Mouse (Mus musculus) adipocyte (in vitro differentiated cells): ENCODE data around the gene Atrnl1.
"Not testable (repeated sequence)": the region's sequence is repeated elsewhere in the genome, so short reads cannot be mapped to it uniquely, and the experiment has no call there.

Experiments
- DNase-seq: peaks from one replicate; pipeline ENCODE4 v3.0.0-alpha.2; 2016; ENCODE audit warnings: low spot score

Gene Atrnl1

DNA sequence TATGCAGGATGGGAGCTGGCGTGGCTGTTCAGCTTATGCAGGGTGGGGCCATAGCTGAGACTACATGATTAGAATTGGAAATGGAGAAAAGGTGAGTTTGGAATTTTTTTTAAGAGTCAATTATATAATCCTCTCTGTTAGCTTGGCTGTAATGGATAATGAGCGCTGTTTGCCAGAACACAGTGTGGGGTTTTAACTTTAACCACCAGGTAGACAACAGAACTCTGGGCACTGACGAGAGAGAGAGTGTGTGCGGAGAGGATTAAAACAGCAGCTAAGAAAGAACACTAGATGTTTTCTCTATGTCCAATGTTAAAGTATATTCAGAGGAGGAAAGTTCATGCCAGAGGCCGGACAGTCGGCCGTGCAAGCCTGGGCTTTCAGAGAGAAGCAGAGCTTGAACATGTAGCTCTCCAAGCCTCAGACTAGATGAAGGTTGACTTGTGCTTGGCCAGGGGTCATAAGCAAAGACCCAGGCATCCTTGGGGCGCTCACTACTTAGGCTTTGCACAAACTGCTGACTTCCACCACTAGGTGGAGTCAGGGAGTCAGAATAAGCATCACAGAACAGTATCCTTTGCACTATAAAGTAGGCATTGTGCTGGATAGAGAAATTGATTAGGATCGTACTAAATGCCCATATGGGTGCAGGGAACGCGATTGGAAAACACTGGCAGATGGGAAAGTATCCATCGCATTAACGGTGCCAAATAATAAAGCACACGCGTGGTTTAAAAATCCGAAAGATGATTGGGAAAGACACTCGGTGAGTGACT is 205.6 kb downstream of the Atrnl1 start:
- peak; percentile 35 for DNase-seq

DNA sequence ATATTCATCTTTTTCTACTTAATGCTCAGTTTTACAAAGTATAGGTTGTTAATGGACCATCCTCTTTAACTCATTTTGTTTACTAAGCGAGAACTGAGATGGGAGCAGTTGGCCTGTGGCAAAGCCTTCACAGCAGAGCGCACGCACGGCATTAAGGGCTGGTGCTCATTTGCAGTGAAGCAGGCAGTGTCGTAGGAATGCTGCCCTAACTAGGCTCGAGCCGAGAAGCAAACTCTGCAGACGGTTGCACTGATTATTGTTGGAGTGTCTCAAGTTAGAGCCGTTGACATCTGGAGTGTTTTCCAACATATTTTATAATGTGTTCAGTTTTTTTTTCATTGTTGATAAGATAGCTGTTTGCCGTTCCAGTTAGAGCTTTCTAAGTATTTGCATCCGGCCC is 206.9 kb downstream of the Atrnl1 start:
- no peak for DNase-seq

GRCm38 (mm10) chr19:57823446-57823845 is 212.6 kb downstream of the Atrnl1 start:
- peak; percentile 16 for DNase-seq

GRCm38 (mm10) chr19:57825271-57826207 is 214.7 kb downstream of the Atrnl1 start:
- DNase-seq, result peak; percentile 62

DNA sequence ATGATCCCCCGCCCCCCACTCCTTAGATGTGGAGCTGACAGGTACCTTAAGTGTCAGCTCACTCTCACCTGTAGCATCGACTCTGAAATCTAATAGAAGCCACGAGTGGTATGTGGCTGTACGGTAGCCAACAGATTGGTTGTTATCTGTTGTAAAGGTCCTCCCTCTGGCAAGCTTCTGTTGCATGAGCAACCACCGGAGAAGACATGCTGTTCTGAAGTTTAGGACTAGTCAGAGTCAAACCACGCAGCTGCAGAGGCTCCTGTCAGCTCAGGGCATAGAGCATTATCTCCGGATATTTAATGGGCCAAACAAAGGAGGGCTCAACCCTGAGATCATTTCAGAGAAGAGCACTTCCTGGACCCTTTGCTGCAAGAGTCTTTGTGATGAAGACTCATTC is 222.2 kb downstream of the Atrnl1 start:
- no peak for DNase-seq

- DNase-seq, result no peak
Observed at GRCm38 (mm10) chr19:57837882-57838281, 227.0 kb downstream of the Atrnl1 start.

DNA sequence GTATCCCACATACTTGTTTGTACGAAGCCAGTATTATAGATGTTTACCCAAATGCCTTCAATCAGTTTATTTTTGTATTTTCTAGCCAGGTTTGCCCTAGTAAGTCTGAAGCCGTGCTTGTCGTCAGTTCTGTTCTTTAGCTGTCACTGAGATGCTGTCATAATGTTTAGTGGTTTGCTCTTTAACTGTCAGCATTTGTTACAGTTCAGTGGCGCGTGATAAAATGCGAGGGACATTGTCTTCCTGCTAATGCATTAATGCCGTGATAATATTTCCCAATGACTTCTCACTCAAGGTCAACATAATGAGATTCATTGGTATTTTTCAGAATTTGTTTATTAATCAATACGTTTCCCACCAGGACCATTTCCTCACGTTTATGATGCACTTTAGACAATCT is 227.7 kb downstream of the Atrnl1 start:
- DNase-seq, result no peak

- no peak for DNase-seq
Observed at GRCm38 (mm10) chr19:57849915-57850314, 239.1 kb downstream of the Atrnl1 start.

DNA sequence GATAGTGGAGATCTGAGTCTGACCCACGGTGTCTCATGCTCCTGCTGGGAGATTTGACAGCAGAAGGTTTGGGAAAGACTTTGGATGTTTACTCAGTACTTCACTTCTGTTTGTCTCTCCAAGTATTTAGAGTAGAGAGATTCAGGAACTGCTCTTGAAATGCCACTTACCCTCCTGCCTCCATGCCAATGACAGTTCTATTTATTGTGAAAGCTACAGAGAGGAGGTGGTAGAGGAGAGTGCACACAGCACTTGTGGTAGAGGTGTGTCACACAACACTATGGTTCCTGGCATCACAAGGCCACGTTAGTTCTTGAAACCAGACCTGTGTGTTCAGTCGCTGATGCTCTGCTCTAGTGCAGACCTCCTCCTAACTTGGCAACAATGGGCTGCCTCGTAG is 257.5 kb downstream of the Atrnl1 start:
- DNase-seq, result no peak

DNA sequence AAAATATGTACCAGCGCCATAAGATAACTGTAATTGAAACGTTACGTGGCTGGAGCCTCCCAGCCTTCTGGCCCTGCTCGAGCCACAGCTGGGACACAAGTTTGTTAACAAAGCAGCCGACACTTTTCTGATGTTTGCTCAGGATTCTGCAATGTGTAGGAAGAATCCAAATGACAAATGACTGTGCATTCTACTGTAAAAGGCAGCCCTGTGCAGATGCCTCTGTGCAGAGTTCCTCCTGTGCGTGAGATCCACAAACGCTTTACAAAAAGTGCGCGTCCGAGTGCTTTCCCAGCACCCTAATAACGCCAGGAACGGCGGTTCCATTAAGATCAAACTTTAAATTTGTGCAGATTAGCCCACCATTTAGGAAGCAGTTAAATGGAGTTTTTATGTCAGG is 260.0 kb downstream of the Atrnl1 start:
- DNase-seq, result no peak

DNA sequence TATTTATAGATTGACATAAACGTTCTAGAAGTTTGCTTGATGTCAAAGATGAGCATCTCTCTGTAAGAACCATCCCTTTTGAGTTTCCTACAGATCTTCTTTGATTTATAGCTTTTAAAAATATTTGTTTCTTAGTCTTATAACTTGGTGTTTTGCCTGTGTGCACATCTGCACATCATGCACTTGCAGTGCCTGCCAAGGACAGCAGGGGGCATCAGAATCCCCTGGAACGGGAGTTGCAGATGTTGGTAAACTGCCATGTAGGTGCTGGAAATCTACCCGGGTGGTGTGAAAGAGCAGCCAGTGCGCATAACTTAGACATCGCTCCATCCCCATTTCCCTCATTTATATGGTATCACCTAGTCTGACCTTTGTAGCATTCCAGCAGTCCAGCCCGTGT is 265.2 kb downstream of the Atrnl1 start:
- peak; percentile 8 for DNase-seq

DNA sequence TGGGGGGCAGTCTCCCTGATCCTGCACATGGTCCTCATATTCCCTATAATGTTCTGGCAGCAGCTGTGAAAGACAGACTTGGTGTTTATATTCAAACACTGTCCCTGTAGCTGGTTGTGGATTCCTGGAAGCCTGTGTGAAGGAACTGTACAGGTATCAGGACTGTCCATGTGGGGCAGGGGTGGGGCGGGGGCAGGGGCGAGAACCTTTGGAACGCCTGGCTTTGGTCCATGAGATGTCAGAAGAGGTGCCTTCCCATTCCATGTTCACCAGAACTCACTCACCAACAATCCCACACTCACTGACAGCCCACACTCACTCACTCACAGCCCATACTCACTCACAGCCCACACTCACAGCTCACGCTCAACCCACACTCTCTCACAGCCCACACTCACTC is 266.5 kb downstream of the Atrnl1 start:
- DNase-seq, result no peak

DNA sequence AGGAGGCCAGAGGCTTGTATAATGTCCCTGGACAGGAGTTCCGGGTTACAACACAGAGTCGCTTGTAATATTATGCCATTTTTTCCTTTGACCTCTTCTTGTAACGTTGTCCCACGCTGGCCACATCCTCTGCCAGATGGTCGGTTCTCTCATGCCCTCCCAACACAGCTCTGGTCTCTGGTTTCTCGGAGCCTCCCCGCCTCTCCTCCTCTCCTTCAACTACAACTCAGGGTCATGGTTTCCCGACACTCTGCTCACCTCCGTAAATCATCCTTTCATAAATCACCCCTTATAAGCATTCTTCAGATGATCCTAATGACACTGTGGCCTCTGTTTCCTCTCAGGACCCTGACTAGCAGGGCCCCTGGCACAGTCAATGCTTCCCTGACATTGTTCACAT is 267.7 kb downstream of the Atrnl1 start:
- no peak for DNase-seq

DNA sequence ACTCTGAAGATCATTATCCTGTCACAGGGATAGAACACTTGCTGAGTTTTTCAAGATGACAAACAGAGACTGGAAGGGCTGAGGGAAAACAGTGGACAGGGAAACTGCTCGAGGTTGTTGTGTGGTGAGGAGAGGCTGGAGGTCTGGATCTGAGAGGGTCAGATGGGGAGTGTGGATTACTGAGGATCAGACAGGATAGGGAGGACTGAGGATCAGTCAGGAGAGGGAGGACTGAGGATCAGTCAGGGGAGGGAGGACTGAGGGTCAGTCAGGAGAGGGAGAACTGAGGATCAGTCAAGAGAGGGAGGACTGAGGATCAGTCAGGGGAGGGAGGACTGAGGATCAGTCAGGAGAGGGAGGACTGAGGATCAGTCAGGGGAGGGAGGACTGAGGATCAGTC is 269.0 kb downstream of the Atrnl1 start:
- not testable (repeated sequence) for DNase-seq

GRCm38 (mm10) chr19:57881927-57882326 is 271.1 kb downstream of the Atrnl1 start:
- no peak for DNase-seq

- DNase-seq, result no peak
Observed at GRCm38 (mm10) chr19:57888871-57889270, 278.0 kb downstream of the Atrnl1 start.

- no peak for DNase-seq
Observed at GRCm38 (mm10) chr19:57889741-57890140, 278.9 kb downstream of the Atrnl1 start.

DNA sequence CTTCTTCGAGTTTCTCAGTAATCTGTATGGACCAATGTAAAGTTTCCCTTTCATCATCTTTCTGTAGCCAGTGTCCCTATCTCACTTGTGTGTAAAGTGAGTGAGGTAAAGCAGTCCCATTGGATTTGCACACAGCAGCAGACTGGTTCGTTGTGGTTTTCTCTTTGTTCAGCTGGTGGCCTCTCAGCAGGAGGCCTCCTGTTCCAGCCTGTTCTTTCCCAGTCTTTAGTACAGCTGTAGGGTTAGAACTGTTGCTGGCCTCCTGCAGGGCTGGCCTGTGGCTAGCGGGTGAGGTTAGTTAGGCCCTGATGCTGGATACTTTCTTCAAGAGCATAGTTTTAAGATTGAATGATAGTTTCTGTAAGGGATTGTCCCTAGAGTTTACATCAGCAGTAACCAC is 280.1 kb downstream of the Atrnl1 start:
- no peak for DNase-seq

DNA sequence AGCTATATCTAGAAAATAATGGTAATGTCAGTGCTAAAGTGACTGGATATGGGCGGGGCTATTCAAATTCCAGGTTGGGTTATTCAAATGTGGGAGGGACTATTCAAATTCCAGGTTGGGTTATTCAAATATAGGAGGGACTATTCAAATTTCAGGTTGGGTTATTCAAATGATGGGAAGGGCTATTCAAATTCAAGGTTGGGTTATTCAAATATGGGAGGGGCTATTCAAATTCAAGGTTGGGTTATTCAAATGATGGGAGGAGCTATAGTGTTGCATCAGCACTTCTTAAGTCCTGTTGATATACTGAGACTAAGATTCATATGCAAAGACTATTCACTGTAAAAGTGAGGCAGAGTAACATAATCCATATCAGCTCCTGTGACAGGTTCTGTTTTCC is 283.4 kb downstream of the Atrnl1 start:
- DNase-seq, result peak; percentile 7

DNA sequence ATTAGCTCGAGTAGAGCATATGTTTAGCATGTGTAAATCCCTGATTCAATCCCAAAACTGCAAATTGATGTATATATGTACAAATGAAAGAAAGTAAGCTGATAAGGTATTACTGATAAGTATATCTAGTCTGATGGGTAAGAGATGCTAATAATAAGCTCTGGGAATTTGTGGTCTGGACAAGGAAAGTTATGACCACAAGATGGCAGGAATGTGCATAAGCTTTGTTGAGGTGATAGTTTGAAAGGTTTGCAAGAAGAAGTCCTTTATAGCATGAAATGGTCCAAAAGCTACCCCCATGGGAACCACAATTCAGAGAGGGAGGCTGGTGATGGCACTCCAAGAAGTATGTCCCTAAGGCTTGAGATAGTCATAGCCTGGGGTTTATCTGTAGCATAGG is 289.2 kb downstream of the Atrnl1 start:
- DNase-seq, result peak; percentile 46

DNA sequence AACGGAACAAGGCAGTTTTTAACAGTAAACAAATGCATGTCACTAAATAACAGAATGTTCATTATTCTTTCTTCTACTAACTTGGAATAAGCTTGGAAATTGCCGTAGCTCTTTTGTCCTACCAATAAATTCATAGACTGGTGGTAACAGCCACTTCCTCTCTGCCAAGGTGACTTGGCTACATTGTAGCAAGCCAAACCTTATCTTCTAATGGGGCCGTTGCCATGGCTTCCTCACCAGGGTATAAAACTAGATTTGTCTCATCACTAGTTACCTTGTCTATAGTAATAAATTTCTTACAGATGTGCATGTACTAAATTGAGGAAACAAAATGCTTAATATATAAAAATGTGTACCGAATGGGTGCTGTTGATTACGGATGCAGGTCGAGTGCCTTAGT is 298.6 kb downstream of the Atrnl1 start:
- no peak for DNase-seq

DNA sequence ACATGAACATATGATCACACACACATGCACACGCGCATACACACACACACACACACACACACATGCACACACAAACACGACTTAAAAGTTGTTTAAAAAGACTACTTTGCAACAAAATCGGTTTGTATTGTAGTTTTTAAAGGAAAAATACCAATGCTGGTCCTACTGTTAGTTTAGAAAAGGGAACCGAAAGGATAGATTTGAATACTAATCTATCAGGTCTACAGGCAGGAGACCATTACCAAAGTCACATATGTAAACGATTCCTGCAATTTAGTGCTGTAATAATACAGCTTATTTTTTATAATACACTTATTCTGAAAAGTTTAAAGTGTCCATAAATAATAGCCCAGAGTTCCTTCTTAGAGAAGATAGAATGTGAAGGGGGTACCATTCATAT is 299.8 kb downstream of the Atrnl1 start:
- no peak for DNase-seq

- peak; percentile 30 for DNase-seq
Observed at GRCm38 (mm10) chr19:57916325-57916724, 305.5 kb downstream of the Atrnl1 start.
